Mouse (Mus musculus) MEL (cell line): Measurements from ENCODE around the gene Vav2. TPM values are rescaled to one million over a fixed set of nuclear protein-coding genes. Genes with fewer than 3 reads are reported as not detected.

Source experiments
- DNase-seq: peaks from one replicate; pipeline ENCODE4 v3.0.0; 2011; ENCODE audit warnings: low read depth, low spot score
- H3K27ac ChIP-seq: 2 replicates; pipeline ENCODE4 v1.5.1; 2012; ENCODE audit warnings: low read depth, mild to moderate bottlenecking, control low read depth, low read length, moderate library complexity; ENCODE audit not compliant: control insufficient read depth
- H3K27me3 ChIP-seq, 2 experiments: fragments of 150-350 bp in 1 of 2; sonication (generic) in 1 of 2; 2 replicates each; pipeline ENCODE4 v1.6.1; 2012; ENCODE audit warnings: low read length in 2 of 2, mild to moderate bottlenecking in 2 of 2, improper control_type of control experiment in 1 of 2, moderate library complexity in 1 of 2; ENCODE audit not compliant: insufficient read depth in 2 of 2, control insufficient read depth in 1 of 2
- H3K36me3 ChIP-seq, 2 experiments: 2 replicates each; pipeline ENCODE4 v1.6.1; 2012 to 2014; ENCODE audit warnings: low read length in 2 of 2, improper control_type of control experiment in 1 of 2, inconsistent platforms in 1 of 2, mild to moderate bottlenecking in 1 of 2; ENCODE audit not compliant: insufficient read depth in 2 of 2, control insufficient read depth in 1 of 2
- H3K4me1 ChIP-seq, 2 experiments: fragments of 150-350 bp in 1 of 2; sonication (generic) in 1 of 2; 2 replicates each; pipeline ENCODE4 v1.6.1; 2012; ENCODE audit warnings: low read length in 2 of 2, improper control_type of control experiment in 1 of 2, mild to moderate bottlenecking in 1 of 2; ENCODE audit not compliant: insufficient read depth in 2 of 2, control insufficient read depth in 1 of 2
- H3K4me3 ChIP-seq, 2 experiments: fragments of 150-350 bp in 1 of 2; sonication (generic) in 1 of 2; 2 replicates each; pipeline ENCODE4 v1.5.1; 2012; ENCODE audit warnings: low read depth in 2 of 2, low read length in 2 of 2, mild to moderate bottlenecking in 2 of 2, moderate library complexity in 2 of 2, control low read depth in 1 of 2, improper control_type of control experiment in 1 of 2; ENCODE audit not compliant: control insufficient read depth in 1 of 2, insufficient read depth in 1 of 2
- H3K79me2 ChIP-seq: 2 replicates; pipeline ENCODE4 v1.6.1; 2012; ENCODE audit warnings: mild to moderate bottlenecking, low read length, moderate library complexity; ENCODE audit not compliant: control insufficient read depth, poor library complexity, insufficient read depth
- H3K9ac ChIP-seq: 2 replicates; pipeline ENCODE4 v1.6.1; 2012; ENCODE audit warnings: low read depth, mild to moderate bottlenecking, control low read depth, low read length, moderate library complexity; ENCODE audit not compliant: control insufficient read depth, poor library complexity, severe bottlenecking
- H3K9me3 ChIP-seq: fragments of 150-350 bp; sonication (generic); replicated peaks from 2 replicates; pipeline ENCODE4 v1.6.1; 2012; ENCODE audit warnings: mild to moderate bottlenecking, low read length, improper control_type of control experiment, moderate library complexity; ENCODE audit not compliant: insufficient read depth
- ELF1 ChIP-seq: IDR thresholded peaks from 2 replicates; pipeline ENCODE4 v1.6.1; 2014; ENCODE audit warnings: low read depth, mild to moderate bottlenecking, inconsistent platforms, low read length, improper control_type of control experiment, moderate library complexity
- ETS1 ChIP-seq: IDR thresholded peaks from 2 replicates; pipeline ENCODE4 v1.6.1; 2012; ENCODE audit warnings: low read depth, mild to moderate bottlenecking, inconsistent platforms, low read length, improper control_type of control experiment, moderate library complexity
- JUND ChIP-seq: IDR thresholded peaks from 2 replicates; pipeline ENCODE4 v1.6.1; 2011; ENCODE audit warnings: low read depth, mild to moderate bottlenecking, improper control_type of control experiment, low read length
- MXI1 ChIP-seq: IDR thresholded peaks from 2 replicates; pipeline ENCODE4 v1.6.1; 2011; ENCODE audit warnings: mild to moderate bottlenecking, low read depth, low read length, improper control_type of control experiment
- MYB ChIP-seq: IDR thresholded peaks from 2 replicates; pipeline ENCODE4 v1.6.1; 2011; ENCODE audit warnings: mild to moderate bottlenecking, low read depth, low read length, improper control_type of control experiment
- NELFE ChIP-seq: IDR thresholded peaks from 2 replicates; pipeline ENCODE4 v1.6.1; 2011; ENCODE audit warnings: low read depth, low read length, improper control_type of control experiment
- NRF1 ChIP-seq: IDR thresholded peaks from 2 replicates; pipeline ENCODE4 v1.6.1; 2014; ENCODE audit warnings: low read depth, mild to moderate bottlenecking, inconsistent platforms, low read length, improper control_type of control experiment, moderate library complexity; ENCODE audit not compliant: poor library complexity, insufficient read depth, severe bottlenecking
- POLR2A ChIP-seq, 2 experiments: IDR thresholded peaks; 2 replicates each; pipeline ENCODE4 v1.6.1; 2011 to 2012; ENCODE audit warnings: low read length in 2 of 2, mild to moderate bottlenecking in 2 of 2, control low read depth in 1 of 2, improper control_type of control experiment in 1 of 2, low read depth in 1 of 2, moderate library complexity in 1 of 2; ENCODE audit not compliant: control insufficient read depth in 1 of 2, insufficient read depth in 1 of 2, poor library complexity in 1 of 2
- POLR2AphosphoS2 ChIP-seq: IDR thresholded peaks from 2 replicates; pipeline ENCODE4 v1.6.1; 2011; ENCODE audit warnings: low read length, improper control_type of control experiment
- SMC3 ChIP-seq: IDR thresholded peaks from 2 replicates; pipeline ENCODE4 v1.6.1; 2011; ENCODE audit warnings: low read depth, low read length, improper control_type of control experiment
- TBP ChIP-seq: IDR thresholded peaks from 2 replicates; pipeline ENCODE4 v1.8.0; 2011; ENCODE audit warnings: low read depth, low read length, improper control_type of control experiment
- TCF12 ChIP-seq: IDR thresholded peaks from 2 replicates; pipeline ENCODE4 v1.6.1; 2014; ENCODE audit warnings: low read depth, mild to moderate bottlenecking, inconsistent platforms, low read length, improper control_type of control experiment, moderate library complexity
- USF1 ChIP-seq: IDR thresholded peaks from 2 replicates; pipeline ENCODE4 v1.6.1; 2014; ENCODE audit warnings: low read depth, mild to moderate bottlenecking, inconsistent platforms, low read length, improper control_type of control experiment, moderate library complexity
- USF2 ChIP-seq, 2 experiments: IDR thresholded peaks; 2 replicates each; pipeline ENCODE4 v1.6.1; 2011 to 2012; ENCODE audit warnings: improper control_type of control experiment in 2 of 2, low read length in 2 of 2, borderline replicate concordance in 1 of 2, inconsistent platforms in 1 of 2, low read depth in 1 of 2, mild to moderate bottlenecking in 1 of 2; ENCODE audit not compliant: insufficient read depth in 1 of 2
- ZC3H11A ChIP-seq: IDR thresholded peaks from 2 replicates; pipeline ENCODE4 v1.6.1; 2012; ENCODE audit warnings: low read depth, mild to moderate bottlenecking, inconsistent platforms, low read length, improper control_type of control experiment
- ZKSCAN1 ChIP-seq: IDR thresholded peaks from 2 replicates; pipeline ENCODE4 v1.6.1; 2012; ENCODE audit warnings: low read depth, mild to moderate bottlenecking, inconsistent platforms, low read length, improper control_type of control experiment, moderate library complexity
- ZNF384 ChIP-seq: IDR thresholded peaks from 2 replicates; pipeline ENCODE4 v1.6.1; 2012; ENCODE audit warnings: low read depth, mild to moderate bottlenecking, inconsistent platforms, low read length, improper control_type of control experiment
- polyA plus RNA-seq, 2 experiments: library from polyadenylated mRNA; stranded (reverse) in 1 of 2; unstranded in 1 of 2; fragments of >175 nt in 1 of 2; fragments of >200 nt in 1 of 2; gene quantifications; 2 replicates each; pipeline versions ENCODE4 v1.2.1 to v1.2.4; 2012; ENCODE audit warnings: low replicate concordance in 2 of 2, low read depth in 1 of 2; ENCODE audit not compliant: insufficient read length in 2 of 2, insufficient read depth in 1 of 2, missing spikeins in 1 of 2
- total RNA-seq: library from RNA; depleted of rRNA; stranded (reverse); fragments of 300-350 nt; gene quantifications from 2 replicates; pipeline ENCODE4 v1.2.3, GENCODE M21; 2012

Vav2 gene
- total and polyA plus RNA-seq, 3 experiments, result 8.8 to 15.9 TPM; not detected in 1

DNA sequence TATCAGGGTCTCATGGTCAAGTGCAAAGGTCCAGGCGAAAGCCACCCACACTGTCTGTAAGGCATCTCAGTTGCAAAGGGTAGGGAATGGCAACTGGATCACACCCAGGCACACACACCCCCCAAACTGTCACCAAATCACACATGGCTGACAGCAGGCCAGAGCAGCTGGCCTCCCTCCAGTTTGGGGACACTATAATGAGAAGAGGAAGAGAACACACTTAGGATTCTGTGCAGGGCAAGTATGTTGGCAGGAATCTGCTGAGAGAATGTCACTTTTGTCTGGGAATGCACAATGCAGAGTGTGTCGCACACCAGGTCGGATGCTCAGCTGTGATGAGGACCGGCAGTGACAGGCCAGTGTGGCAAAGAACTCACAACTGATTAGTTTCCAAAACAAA lies 92.0 kb downstream of the Vav2 start:
- TF ChIP-seq ELF1, result no peak
- no peak for TF ChIP-seq TCF12
- no peak for TF ChIP-seq ZC3H11A
- no peak for TF ChIP-seq POLR2AphosphoS2
- TF ChIP-seq ETS1, result no peak
- TF ChIP-seq NELFE, result no peak
- no peak for TF ChIP-seq MXI1
- no peak for TF ChIP-seq MYB
- no peaks in the 10 kb centered on the region for H3K27me3 ChIP-seq
- H3K4me3 ChIP-seq, result no peak overlapping the region
- no peaks in the 10 kb centered on the region for H3K9me3 ChIP-seq
- H3K27ac ChIP-seq, result no peak overlapping the region
- no peak overlapping the region for H3K9ac ChIP-seq
- no peaks in the 10 kb centered on the region for H3K36me3 ChIP-seq
- H3K79me2 ChIP-seq, result no peaks in the 10 kb centered on the region
- no peak for DNase-seq
- no peaks in the 10 kb centered on the region for H3K4me1 ChIP-seq

DNA sequence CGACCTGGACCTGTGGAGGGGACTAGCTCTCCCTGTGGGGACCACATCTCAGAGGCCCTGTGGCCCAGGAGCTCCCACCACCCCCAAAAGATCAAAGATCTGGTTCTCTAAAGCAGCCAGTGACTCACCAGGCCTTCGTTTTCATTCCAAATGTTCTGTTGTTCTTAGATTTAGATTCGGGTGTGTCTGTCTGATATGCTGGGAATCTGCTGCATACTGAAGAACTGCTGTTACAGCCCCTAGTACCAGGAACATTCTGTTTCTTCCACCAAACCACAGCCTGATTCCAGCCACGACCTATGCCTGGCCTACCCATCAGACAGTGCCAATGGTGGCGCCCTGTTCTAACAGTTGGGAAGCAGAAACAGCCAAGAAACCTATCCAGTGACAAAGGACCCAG lies 95.3 kb downstream of the Vav2 start:
- H3K4me1 ChIP-seq, result peaks cover 0 to 11% of the 10 kb centered on the region in 2 experiments; a peak in 2 of 4 replicates
- no peaks in the 10 kb centered on the region for H3K27me3 ChIP-seq
- no peak overlapping the region for H3K9ac ChIP-seq
- H3K9me3 ChIP-seq, result no peaks in the 10 kb centered on the region
- no peaks in the 10 kb centered on the region for H3K79me2 ChIP-seq
- H3K4me3 ChIP-seq, result no peak overlapping the region
- TF ChIP-seq ZKSCAN1 (no peak), TBP (peak; percentile 80)
- TF ChIP-seq, all 39 proteins: peak for 1
- Histone ChIP-seq H3K36me3 (peaks cover 0 to 7% of the 10 kb centered on the region in 2 experiments; a peak in 2 of 4 replicates), H3K27ac (no peak overlapping the region)
- DNase-seq, result no peak

DNA sequence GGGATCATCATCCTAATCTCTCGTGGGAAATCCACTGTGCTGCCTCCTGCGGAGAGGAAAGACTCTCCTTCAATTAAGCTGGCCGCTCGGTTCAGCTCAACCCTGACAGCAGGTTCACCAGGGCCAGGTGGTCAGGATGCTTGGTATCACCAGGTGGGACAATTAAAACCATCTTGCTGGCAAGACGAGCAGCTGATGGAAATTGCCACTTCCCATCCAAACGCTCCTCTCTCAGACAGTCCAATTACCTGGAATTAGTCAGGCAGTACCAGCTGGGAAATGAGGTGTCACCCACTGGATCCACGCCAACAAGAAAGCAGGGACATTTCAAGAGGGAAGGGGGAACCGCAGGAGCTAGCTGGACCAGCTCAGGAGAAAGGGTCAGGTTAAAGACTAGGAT lies 96.4 kb downstream of the Vav2 start:
- H3K27ac ChIP-seq, result no peak overlapping the region
- no peak for DNase-seq

More for the DNA sequence above, 96.4 kb downstream of the Vav2 start:
- no peaks in the 10 kb centered on the region for H3K79me2 ChIP-seq
- no peaks in the 10 kb centered on the region for H3K27me3 ChIP-seq
- H3K4me1 ChIP-seq, result peaks cover 0 to 11% of the 10 kb centered on the region in 2 experiments; a peak in 2 of 4 replicates
- H3K9ac ChIP-seq, result no peak overlapping the region
- no peaks in the 10 kb centered on the region for H3K9me3 ChIP-seq
- TF ChIP-seq ZNF384, result no peak
- no peak for TF ChIP-seq POLR2A (IDR thresholded peaks at IDR 0.05; ENCODE audit: control insufficient read depth in 1 of 2, insufficient read depth in 1 of 2, low read depth in 1 of 2, low read length in 2 of 2, poor library complexity in 1 of 2)
- no peak for TF ChIP-seq MYB
- TF ChIP-seq JUND, result no peak
- no peak for TF ChIP-seq SMC3
- TF ChIP-seq NRF1, result no peak
- TF ChIP-seq USF2 (IDR thresholded peaks at IDR 0.05; ENCODE audit: borderline replicate concordance in 1 of 2, insufficient read depth in 1 of 2, low read depth in 1 of 2, low read length in 2 of 2), result no peak
- no peak for TF ChIP-seq ZC3H11A
- no peak for TF ChIP-seq TBP
- TF ChIP-seq USF1, result no peak
- TF ChIP-seq, all 39 proteins: peak for 0
- Histone ChIP-seq H3K4me3 (no peak overlapping the region), H3K36me3 (peaks cover 0 to 7% of the 10 kb centered on the region in 2 experiments; a peak in 2 of 4 replicates)
